Mouse (Mus musculus) urinary bladder, postnatal 25 days (tissue): ENCODE results near the gene Slc22a29.
"Not testable (repeated sequence)": the region's sequence is repeated elsewhere in the genome, so short reads cannot be mapped to it uniquely, and the experiment has no call there.

Source experiments
- DNase-seq: peaks from one replicate; pipeline ENCODE4 v3.0.0; 2022; ENCODE audit warnings: low spot score

Gene Slc22a29

GRCm38 (mm10) chr19:8218800-8219199, at the start of gene Slc22a29:
Slc22a29 (minus strand) TSS chr19:8218900.
- no peak for DNase-seq

- no peak for DNase-seq
These were observed 46.6 kb upstream of the Slc22a29 start for GRCm38 (mm10) chr19:8265324-8265723.

- no peak for DNase-seq
These were observed 34.0 kb upstream of the Slc22a29 start for GRCm38 (mm10) chr19:8252705-8253037.

- DNase-seq, result peak; percentile 28
These were observed 33.4 kb upstream of the Slc22a29 start for GRCm38 (mm10) chr19:8251896-8252704.

- no peak for DNase-seq
These were observed 10.2 kb upstream of the Slc22a29 start for GRCm38 (mm10) chr19:8228916-8229315.

GRCm38 (mm10) chr19:8148787-8149523, 69.7 kb downstream of the Slc22a29 start:
- DNase-seq, result no peak

GRCm38 (mm10) chr19:8142716-8143115, 76.0 kb downstream of the Slc22a29 start:
- not testable (repeated sequence) for DNase-seq

GRCm38 (mm10) chr19:8134127-8134841, 84.4 kb downstream of the Slc22a29 start:
- DNase-seq, result not testable (repeated sequence)

- not testable (repeated sequence) for DNase-seq
These were observed 86.8 kb downstream of the Slc22a29 start, which contains the start of gene Slc22a28 for GRCm38 (mm10) chr19:8131881-8132280. Slc22a28 (minus strand) TSS chr19:8131982.
